Mouse (Mus musculus) liver (tissue): ENCODE data around the gene Med31.

ENCODE experiments used
- DNase-seq: peaks from one replicate; pipeline ENCODE4 v3.0.0-alpha.2; 2020; ENCODE audit warnings: mixed read lengths

Gene Med31

GRCm38 (mm10) chr11:72215410-72215797 lies at the start of gene Med31:
Med31 (minus strand) TSS chr11:72215592.
- peak; percentile 65 for DNase-seq

- no peak for DNase-seq
Measured at GRCm38 (mm10) chr11:72256441-72256840, 41.0 kb upstream of the Med31 start.

- DNase-seq: no peak
Measured at GRCm38 (mm10) chr11:72255629-72256028, 40.2 kb upstream of the Med31 start.

- DNase-seq: no peak
Measured at GRCm38 (mm10) chr11:72245196-72245753, 29.9 kb upstream of the Med31 start.

GRCm38 (mm10) chr11:72240062-72240860 lies 24.9 kb upstream of the Med31 start:
- DNase-seq: no peak

- no peak for DNase-seq
Measured at GRCm38 (mm10) chr11:72234013-72234412, 18.6 kb upstream of the Med31 start.

GRCm38 (mm10) chr11:72232991-72233390 lies 17.6 kb upstream of the Med31 start:
- DNase-seq: no peak

GRCm38 (mm10) chr11:72232068-72232467 lies 16.7 kb upstream of the Med31 start:
- DNase-seq: no peak

- DNase-seq: no peak
Measured at GRCm38 (mm10) chr11:72228513-72228912, 13.1 kb upstream of the Med31 start.

- DNase-seq: no peak
Measured at GRCm38 (mm10) chr11:72226901-72227300, 11.5 kb upstream of the Med31 start.

GRCm38 (mm10) chr11:72226020-72226791 lies 10.8 kb upstream of the Med31 start:
- DNase-seq: no peak

- peak; percentile 63 for DNase-seq
Measured at GRCm38 (mm10) chr11:72224865-72225264, 9.5 kb upstream of the Med31 start.

GRCm38 (mm10) chr11:72223414-72223813 lies 8.0 kb upstream of the Med31 start:
- no peak for DNase-seq

GRCm38 (mm10) chr11:72221278-72221677 lies 5.9 kb upstream of the Med31 start:
- peak; percentile 78 for DNase-seq

GRCm38 (mm10) chr11:72217116-72217515 lies 1.7 kb upstream of the Med31 start:
- no peak for DNase-seq

GRCm38 (mm10) chr11:72214591-72215409 lies 592 bp downstream of the Med31 start:
- peak; percentile 97 for DNase-seq

GRCm38 (mm10) chr11:72207834-72208377 lies 7.5 kb downstream of the Med31 start:
- DNase-seq: no peak

- peak; percentile 89 for DNase-seq
Measured at GRCm38 (mm10) chr11:72207204-72207833, 8.1 kb downstream of the Med31 start, which contains the start of the genes 4933427D14Rik and Txndc17. 4933427D14Rik (minus strand) TSS chr11:72207459. Txndc17 (plus strand) TSS chr11:72207547.

- DNase-seq: peak; percentile 20
Measured at GRCm38 (mm10) chr11:72206341-72207203, 8.8 kb downstream of the Med31 start, which contains the start of gene Gm43951. Gm43951 (minus strand) TSS chr11:72206840.

GRCm38 (mm10) chr11:72205256-72205655 lies 10.1 kb downstream of the Med31 start:
- no peak for DNase-seq

GRCm38 (mm10) chr11:72203440-72203839 lies 12.0 kb downstream of the Med31 start:
- no peak for DNase-seq
